Mouse (Mus musculus) bone marrow macrophage, adult 2 months (primary cell): Measurements from ENCODE around the gene Gcgr. TPM values are rescaled to one million over a fixed set of nuclear protein-coding genes. Genes with fewer than 3 reads are reported as not detected.
"Not testable (repeated sequence)": the region's sequence is repeated elsewhere in the genome, so short reads cannot be mapped to it uniquely, and the experiment has no call there.

Experiments used
- H3K27ac ChIP-seq: 2 replicates; pipeline ENCODE4 v1.5.1; 2012; ENCODE audit warnings: low read depth, low read length; ENCODE audit not compliant: insufficient read depth
- H3K4me1 ChIP-seq: 2 replicates; pipeline ENCODE4 v1.6.1; 2012; ENCODE audit warnings: low read length; ENCODE audit not compliant: control insufficient read depth, insufficient read depth
- H3K4me3 ChIP-seq: 2 replicates; pipeline ENCODE4 v1.5.1; 2012; ENCODE audit warnings: mild to moderate bottlenecking, low read length, moderate library complexity; ENCODE audit not compliant: insufficient read depth
- CTCF ChIP-seq: IDR thresholded peaks from 2 replicates; pipeline ENCODE4 v1.5.1; 2012; ENCODE audit warnings: low read depth, mild to moderate bottlenecking, low read length, moderate library complexity
- POLR2A ChIP-seq: IDR thresholded peaks from 2 replicates; pipeline ENCODE4 v1.6.1; 2012; ENCODE audit warnings: mild to moderate bottlenecking, low read depth, low read length, borderline replicate concordance
- polyA plus RNA-seq: library from polyadenylated mRNA; stranded (reverse); fragments of >200 nt; gene quantifications from 2 replicates; pipeline ENCODE4 v1.2.4, GENCODE M21; 2012; ENCODE audit not compliant: missing spikeins, insufficient read depth, insufficient read length

The Gcgr gene
- polyA plus RNA-seq, 1 experiment = not detected

DNA sequence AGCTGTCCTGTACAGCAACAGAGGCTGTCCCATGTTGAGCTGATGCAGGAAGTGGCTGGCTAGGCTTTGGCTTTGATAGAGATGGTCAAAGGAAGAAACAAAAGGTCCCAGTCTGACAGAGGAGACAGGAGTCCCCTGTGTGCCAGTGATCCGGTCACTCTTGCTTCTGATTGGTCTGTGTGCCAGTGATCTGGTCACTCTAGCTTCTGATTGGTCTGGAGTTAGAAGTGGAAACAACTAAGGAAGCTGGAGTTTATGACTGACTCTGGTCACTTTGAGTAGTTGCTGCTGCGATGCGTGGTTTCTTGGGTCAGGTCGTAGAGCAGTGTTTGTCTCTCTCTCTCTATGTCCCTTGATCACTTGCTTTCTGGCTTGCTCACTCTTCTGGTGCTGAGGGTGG lies 28.8 kb upstream of the Gcgr start:
- Histone ChIP-seq H3K4me3 (no peak overlapping the region), H3K27ac (no peak overlapping the region), H3K4me1 (peaks cover 7% of the 10 kb centered on the region; the same call in 1 of the 2 replicates)
- TF ChIP-seq POLR2A (no peak), CTCF (no peak)

DNA sequence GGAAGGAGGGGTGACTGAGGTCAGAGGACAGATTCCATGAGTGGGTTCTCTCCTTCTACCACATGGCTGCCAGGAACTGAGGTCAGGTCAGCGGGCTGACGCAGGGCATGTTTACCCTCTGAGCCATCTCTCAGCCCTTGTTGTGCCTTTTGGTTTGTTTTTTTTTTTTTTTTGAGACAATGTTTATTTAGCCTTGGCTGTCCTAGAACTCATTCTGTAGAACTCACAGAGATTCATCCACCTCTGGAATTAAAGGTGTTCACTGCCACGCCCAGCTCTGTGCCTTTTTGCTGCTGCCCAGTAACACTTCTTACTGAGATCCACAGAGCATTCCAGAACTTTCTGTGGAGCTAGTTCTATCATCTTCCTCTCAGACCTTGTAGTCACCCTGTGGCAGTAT lies 24.8 kb upstream of the Gcgr start:
- peaks cover 7% of the 10 kb centered on the region for H3K4me1 ChIP-seq
- H3K27ac ChIP-seq = no peak overlapping the region
- no peak for TF ChIP-seq CTCF
- TF ChIP-seq POLR2A = no peak

DNA sequence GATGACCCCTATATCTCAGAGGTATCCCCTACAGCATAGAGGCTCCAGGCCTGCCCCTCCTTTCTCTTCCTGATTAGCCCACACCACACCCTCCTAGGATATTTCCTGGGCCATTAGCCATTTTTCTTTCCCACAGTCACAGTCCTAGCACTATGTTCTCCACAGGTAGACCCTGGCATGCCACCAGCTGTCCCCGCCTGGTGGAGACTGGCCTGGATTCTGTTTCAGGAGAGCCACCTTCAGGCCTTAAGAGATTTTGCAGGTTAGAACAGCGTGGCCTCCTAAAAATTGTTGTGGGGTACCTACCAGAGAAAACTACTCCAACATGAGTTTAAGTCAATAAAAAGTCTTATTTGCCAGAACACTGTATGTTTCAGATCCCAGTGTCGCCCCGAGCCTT lies 23.6 kb upstream of the Gcgr start:
- H3K4me1 ChIP-seq = peaks cover 9% of the 10 kb centered on the region
- no peak overlapping the region for H3K4me3 ChIP-seq
- TF ChIP-seq POLR2A (no peak), CTCF (no peak)
- H3K27ac ChIP-seq = no peak overlapping the region

More for the DNA sequence above, 24.8 kb upstream of the Gcgr start:
- no peak overlapping the region for H3K4me3 ChIP-seq

DNA sequence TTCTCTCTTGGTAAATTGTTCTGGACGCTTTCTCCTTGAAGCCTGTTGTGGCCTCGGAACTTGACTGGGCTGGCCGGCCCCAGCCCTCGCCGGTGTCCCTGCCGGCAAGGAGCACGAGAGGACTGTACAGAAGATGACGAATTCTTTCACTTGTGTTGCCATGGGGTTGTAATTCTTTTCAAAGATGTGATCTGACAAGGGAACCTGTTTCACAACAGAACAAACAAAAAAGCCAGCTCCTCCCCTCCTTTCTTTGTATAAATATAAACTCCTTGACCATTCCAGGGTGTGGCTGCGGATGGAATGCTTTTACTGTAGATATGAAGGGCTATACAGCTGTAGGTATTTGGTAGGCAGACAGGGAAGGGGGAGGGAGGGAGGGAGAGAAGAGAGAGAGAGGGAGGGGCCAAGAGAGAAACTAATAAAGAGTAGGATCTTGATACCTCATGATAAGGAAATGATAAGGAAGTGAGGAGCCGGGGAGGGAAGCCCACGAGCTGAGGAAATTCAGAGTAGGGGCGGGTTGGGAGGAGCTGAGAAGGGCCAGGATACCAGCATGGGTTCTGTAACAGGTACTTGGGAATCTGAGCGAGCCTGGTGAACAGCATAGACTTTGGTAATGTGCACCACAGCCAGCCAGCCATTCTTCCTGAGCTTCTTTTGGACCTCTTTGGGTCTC lies 22.7 kb upstream of the Gcgr start:
- no peak overlapping the region for H3K4me3 ChIP-seq
- TF ChIP-seq POLR2A = no peak
- no peak for TF ChIP-seq CTCF
- peaks cover 9% of the 10 kb centered on the region for H3K4me1 ChIP-seq
- H3K27ac ChIP-seq = no peak overlapping the region

DNA sequence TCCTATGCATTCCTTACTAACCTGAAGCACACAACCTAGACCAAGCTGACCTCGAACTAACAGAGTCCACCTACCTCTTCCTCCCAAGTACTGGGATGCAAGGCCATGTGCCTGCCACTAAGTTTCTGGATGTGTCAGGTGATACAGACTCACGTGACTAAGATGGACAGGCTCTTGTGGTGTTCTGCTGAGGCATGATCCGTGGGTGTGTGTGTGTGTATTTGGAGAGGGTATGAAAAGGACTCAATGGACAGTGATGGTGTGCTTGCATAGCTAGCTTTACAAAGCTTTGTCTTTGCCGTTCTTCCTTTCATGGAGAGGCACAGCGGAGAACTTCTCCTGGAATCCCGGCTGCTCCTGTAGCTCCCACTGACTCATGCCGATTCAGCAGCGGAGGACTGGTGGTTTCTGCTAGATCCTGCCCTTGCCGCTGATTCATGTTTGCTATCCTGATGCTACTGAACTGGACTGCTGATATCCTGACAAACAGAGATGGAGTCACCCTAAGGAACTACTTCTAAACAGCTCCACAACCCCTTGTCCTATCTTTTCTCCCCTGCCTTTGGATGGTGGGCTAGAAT lies 22.1 kb upstream of the Gcgr start:
- H3K27ac ChIP-seq = no peak overlapping the region
- no peak for TF ChIP-seq POLR2A
- TF ChIP-seq CTCF = no peak
- peaks cover 9% of the 10 kb centered on the region for H3K4me1 ChIP-seq
- H3K4me3 ChIP-seq = no peak overlapping the region

DNA sequence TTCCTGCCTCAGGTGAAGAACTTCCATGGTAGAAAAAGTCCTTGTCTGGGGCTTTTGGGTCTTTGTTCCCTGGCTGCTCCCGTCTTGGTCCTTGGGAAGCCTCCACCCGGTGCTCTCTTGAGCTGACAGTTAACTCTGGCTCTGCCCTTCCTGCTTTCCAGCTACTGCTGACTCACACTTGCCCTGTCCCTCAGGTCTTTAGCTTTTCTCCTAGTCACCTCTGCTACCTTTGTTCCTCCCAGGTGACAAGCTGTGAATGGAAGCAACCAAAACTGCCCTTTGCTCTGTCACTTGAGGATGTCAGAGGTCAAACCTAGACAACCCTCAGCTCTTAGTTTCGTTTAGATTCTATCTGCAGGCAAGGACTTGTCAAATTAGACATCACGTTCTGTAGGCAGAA lies 20.6 kb upstream of the Gcgr start:
- Histone ChIP-seq H3K27ac (no peak overlapping the region), H3K4me3 (no peak overlapping the region), H3K4me1 (peaks cover 9% of the 10 kb centered on the region)
- TF ChIP-seq POLR2A (no peak), CTCF (no peak)

DNA sequence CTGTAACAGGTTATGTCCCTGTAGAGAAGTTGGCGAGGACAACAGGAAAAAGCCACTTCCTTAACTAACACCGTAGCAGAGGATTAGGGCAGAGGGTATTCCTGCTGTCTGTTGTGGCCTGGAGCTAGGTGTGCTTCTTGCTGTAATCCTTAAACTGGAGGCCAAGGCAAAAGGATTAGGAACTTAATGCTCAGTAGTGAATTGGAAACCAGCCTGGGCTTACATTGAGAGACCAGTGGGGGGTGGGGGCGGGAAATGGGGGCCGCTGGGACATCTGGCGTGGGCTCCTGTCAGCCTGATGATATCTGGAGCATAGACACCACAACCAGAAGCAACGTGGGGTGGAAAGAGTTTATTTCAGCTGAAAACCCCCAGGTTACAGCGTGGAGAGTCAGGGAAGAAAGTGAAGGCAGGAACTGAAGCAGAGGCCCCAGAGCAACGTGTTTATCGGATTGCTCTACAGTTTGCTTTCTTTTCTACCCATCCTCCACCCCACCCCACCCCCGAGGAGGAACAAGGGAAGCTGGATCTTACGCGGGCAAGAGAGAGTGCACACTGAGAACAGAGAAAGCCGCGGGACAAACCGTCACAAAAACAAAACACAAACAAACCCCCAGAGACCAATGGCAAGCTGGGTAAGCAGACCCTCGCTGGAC lies 20.0 kb upstream of the Gcgr start:
- peak overlapping the region; percentile 49 for H3K4me3 ChIP-seq
- TF ChIP-seq CTCF = no peak
- TF ChIP-seq POLR2A = no peak
- peak overlapping the region; percentile 64 for H3K27ac ChIP-seq
- H3K4me1 ChIP-seq = peaks cover 9% of the 10 kb centered on the region

DNA sequence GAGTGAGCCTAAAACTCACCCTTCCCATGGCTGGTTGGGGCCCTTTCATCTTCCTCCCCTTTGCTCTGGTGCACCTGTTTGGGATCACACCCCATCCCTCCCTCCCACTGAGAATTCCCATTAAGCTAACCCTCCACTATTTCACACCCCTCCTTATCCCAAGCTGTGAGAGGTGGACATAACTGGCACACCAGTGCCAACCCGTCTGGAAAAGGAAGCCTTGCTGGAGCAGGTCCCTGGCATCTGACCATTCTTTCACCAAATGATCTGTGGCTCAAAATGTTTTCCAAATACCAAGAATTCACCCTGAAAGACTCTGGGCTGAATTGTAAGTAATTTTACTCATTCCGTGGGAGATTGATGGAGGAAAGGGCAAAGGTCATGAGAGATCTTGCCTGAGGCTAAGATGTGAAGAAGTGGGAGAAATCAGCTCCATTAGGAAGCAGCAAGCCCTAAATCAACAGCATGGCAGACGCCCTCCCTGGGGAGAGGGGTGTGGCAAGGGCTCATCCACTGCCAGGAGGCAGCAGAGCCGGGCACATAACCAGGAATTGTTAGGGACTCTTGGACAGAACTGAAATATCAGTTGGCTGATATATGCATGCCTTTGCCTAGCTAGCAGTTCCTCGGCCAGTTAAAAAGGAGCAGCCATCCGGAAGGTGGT lies 17.6 kb upstream of the Gcgr start:
- no peak overlapping the region for H3K27ac ChIP-seq
- H3K4me1 ChIP-seq = peaks cover 9% of the 10 kb centered on the region
- TF ChIP-seq CTCF (no peak), POLR2A (no peak)
- no peak overlapping the region for H3K4me3 ChIP-seq

DNA sequence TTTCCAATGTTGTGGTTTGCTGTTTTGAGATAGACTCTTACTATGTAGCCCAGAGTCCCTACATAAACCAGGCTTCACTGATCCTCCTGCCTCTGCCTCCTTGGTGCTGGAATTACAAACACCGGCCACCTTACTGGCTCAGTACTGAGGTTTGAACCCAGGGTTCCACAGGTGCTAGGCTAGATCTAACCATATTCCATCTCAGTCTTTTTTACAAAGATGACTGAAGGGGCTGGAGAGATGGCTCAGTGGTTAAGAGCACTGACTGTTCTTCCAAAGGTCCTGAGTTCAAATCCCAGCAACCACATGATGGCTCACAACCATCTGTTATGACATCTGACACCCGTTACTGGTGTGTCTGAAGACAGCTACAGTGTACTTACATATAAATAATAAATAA lies 16.2 kb upstream of the Gcgr start:
- H3K27ac ChIP-seq, H3K4me3 ChIP-seq: not testable (repeated sequence)
- peaks cover 18% of the 10 kb centered on the region for H3K4me1 ChIP-seq

DNA sequence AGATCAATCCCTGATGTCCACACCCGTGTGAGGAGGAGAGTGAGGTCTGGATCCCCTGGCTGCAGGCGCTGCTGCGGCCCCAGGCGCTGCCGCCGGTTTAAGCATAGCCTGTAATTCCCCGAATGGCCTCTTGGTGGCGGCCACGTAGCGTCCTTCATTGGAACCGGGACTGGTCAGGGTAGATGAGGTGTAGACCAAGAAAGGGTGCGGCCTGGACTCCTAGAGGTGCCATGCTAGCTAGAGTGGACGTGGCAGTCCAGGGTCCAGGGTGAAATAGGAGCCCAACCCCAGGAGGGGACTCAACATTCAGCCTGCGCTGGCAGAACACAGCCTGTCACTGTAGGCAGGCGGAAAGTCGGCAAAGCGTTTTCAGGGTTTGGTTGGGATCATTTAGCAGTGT lies 14.9 kb upstream of the Gcgr start:
- no peak overlapping the region for H3K27ac ChIP-seq
- H3K4me1 ChIP-seq = peaks cover 22% of the 10 kb centered on the region
- TF ChIP-seq POLR2A (no peak), CTCF (peak; percentile 76)

More for the DNA sequence above, 14.9 kb upstream of the Gcgr start:
- H3K4me3 ChIP-seq = no peak overlapping the region
